Mouse (Mus musculus) MEL (cell line): ENCODE results near the gene Fank1. TPM values are rescaled to one million over a fixed set of nuclear protein-coding genes. Genes with fewer than 3 reads are reported as not detected.

ENCODE experiments used
- DNase-seq: peaks from one replicate; pipeline ENCODE4 v3.0.0; 2011; ENCODE audit warnings: low read depth, low spot score
- H3K27ac ChIP-seq: 2 replicates; pipeline ENCODE4 v1.5.1; 2012; ENCODE audit warnings: low read depth, mild to moderate bottlenecking, control low read depth, low read length, moderate library complexity; ENCODE audit not compliant: control insufficient read depth
- H3K27me3 ChIP-seq, 2 experiments: fragments of 150-350 bp in 1 of 2; sonication (generic) in 1 of 2; 2 replicates each; pipeline ENCODE4 v1.6.1; 2012; ENCODE audit warnings: low read length in 2 of 2, mild to moderate bottlenecking in 2 of 2, improper control_type of control experiment in 1 of 2, moderate library complexity in 1 of 2; ENCODE audit not compliant: insufficient read depth in 2 of 2, control insufficient read depth in 1 of 2
- H3K36me3 ChIP-seq, 2 experiments: 2 replicates each; pipeline ENCODE4 v1.6.1; 2012 to 2014; ENCODE audit warnings: low read length in 2 of 2, improper control_type of control experiment in 1 of 2, inconsistent platforms in 1 of 2, mild to moderate bottlenecking in 1 of 2; ENCODE audit not compliant: insufficient read depth in 2 of 2, control insufficient read depth in 1 of 2
- H3K4me1 ChIP-seq, 2 experiments: fragments of 150-350 bp in 1 of 2; sonication (generic) in 1 of 2; 2 replicates each; pipeline ENCODE4 v1.6.1; 2012; ENCODE audit warnings: low read length in 2 of 2, improper control_type of control experiment in 1 of 2, mild to moderate bottlenecking in 1 of 2; ENCODE audit not compliant: insufficient read depth in 2 of 2, control insufficient read depth in 1 of 2
- H3K4me3 ChIP-seq, 2 experiments: fragments of 150-350 bp in 1 of 2; sonication (generic) in 1 of 2; 2 replicates each; pipeline ENCODE4 v1.5.1; 2012; ENCODE audit warnings: low read depth in 2 of 2, low read length in 2 of 2, mild to moderate bottlenecking in 2 of 2, moderate library complexity in 2 of 2, control low read depth in 1 of 2, improper control_type of control experiment in 1 of 2; ENCODE audit not compliant: control insufficient read depth in 1 of 2, insufficient read depth in 1 of 2
- H3K79me2 ChIP-seq: 2 replicates; pipeline ENCODE4 v1.6.1; 2012; ENCODE audit warnings: mild to moderate bottlenecking, low read length, moderate library complexity; ENCODE audit not compliant: control insufficient read depth, poor library complexity, insufficient read depth
- H3K9ac ChIP-seq: 2 replicates; pipeline ENCODE4 v1.6.1; 2012; ENCODE audit warnings: low read depth, mild to moderate bottlenecking, control low read depth, low read length, moderate library complexity; ENCODE audit not compliant: control insufficient read depth, poor library complexity, severe bottlenecking
- H3K9me3 ChIP-seq: fragments of 150-350 bp; sonication (generic); replicated peaks from 2 replicates; pipeline ENCODE4 v1.6.1; 2012; ENCODE audit warnings: mild to moderate bottlenecking, low read length, improper control_type of control experiment, moderate library complexity; ENCODE audit not compliant: insufficient read depth
- BHLHE40 ChIP-seq: IDR thresholded peaks from 2 replicates; pipeline ENCODE4 v1.6.1; 2012; ENCODE audit warnings: low read depth, mild to moderate bottlenecking, inconsistent platforms, low read length, improper control_type of control experiment, borderline replicate concordance
- CHD2 ChIP-seq: IDR thresholded peaks from 2 replicates; pipeline ENCODE4 v1.6.1; 2011; ENCODE audit warnings: low read length, improper control_type of control experiment
- E2F4 ChIP-seq: IDR thresholded peaks from 2 replicates; pipeline ENCODE4 v1.6.1; 2011; ENCODE audit warnings: low read depth, low read length, improper control_type of control experiment, borderline replicate concordance
- EP300 ChIP-seq, 2 experiments: IDR thresholded peaks; 2 replicates each; pipeline ENCODE4 v1.6.1; 2011; ENCODE audit warnings: improper control_type of control experiment in 2 of 2, low read length in 2 of 2, low read depth in 1 of 2, mild to moderate bottlenecking in 1 of 2
- ETS1 ChIP-seq: IDR thresholded peaks from 2 replicates; pipeline ENCODE4 v1.6.1; 2012; ENCODE audit warnings: low read depth, mild to moderate bottlenecking, inconsistent platforms, low read length, improper control_type of control experiment, moderate library complexity
- GATA1 ChIP-seq: IDR thresholded peaks from 2 replicates; pipeline ENCODE4 v1.6.1; 2011; ENCODE audit warnings: low read depth, low read length, improper control_type of control experiment
- JUND ChIP-seq: IDR thresholded peaks from 2 replicates; pipeline ENCODE4 v1.6.1; 2011; ENCODE audit warnings: low read depth, mild to moderate bottlenecking, improper control_type of control experiment, low read length
- KAT2A ChIP-seq: conservative IDR thresholded peaks from 2 replicates; pipeline ENCODE4 v1.6.1; 2012; ENCODE audit warnings: low read depth, low read length, improper control_type of control experiment, inconsistent platforms
- MAX ChIP-seq: IDR thresholded peaks from 2 replicates; pipeline ENCODE4 v1.6.1; 2011; ENCODE audit warnings: low read length, improper control_type of control experiment
- MAZ ChIP-seq: IDR thresholded peaks from 2 replicates; pipeline ENCODE4 v1.6.1; 2012; ENCODE audit warnings: low read depth, mild to moderate bottlenecking, inconsistent platforms, low read length, improper control_type of control experiment
- MEF2A ChIP-seq: IDR thresholded peaks from 2 replicates; pipeline ENCODE4 v1.6.1; 2014; ENCODE audit warnings: low read depth, mild to moderate bottlenecking, inconsistent platforms, low read length, improper control_type of control experiment; ENCODE audit not compliant: poor library complexity, insufficient replicate concordance, severe bottlenecking; ENCODE audit errors: extremely low read depth
- MXI1 ChIP-seq: IDR thresholded peaks from 2 replicates; pipeline ENCODE4 v1.6.1; 2011; ENCODE audit warnings: mild to moderate bottlenecking, low read depth, low read length, improper control_type of control experiment
- POLR2AphosphoS2 ChIP-seq: IDR thresholded peaks from 2 replicates; pipeline ENCODE4 v1.6.1; 2011; ENCODE audit warnings: low read length, improper control_type of control experiment
- POLR2AphosphoS5 ChIP-seq: IDR thresholded peaks from 2 replicates; pipeline ENCODE4 v1.6.1; 2012; ENCODE audit warnings: low read depth, borderline replicate concordance, mild to moderate bottlenecking, inconsistent platforms, low read length, moderate library complexity, mixed read lengths
- RAD21 ChIP-seq: IDR thresholded peaks from 2 replicates; pipeline ENCODE4 v1.6.1; 2011; ENCODE audit warnings: mild to moderate bottlenecking, low read depth, low read length, improper control_type of control experiment
- RCOR1 ChIP-seq: IDR thresholded peaks from 2 replicates; pipeline ENCODE4 v1.6.1; 2012; ENCODE audit warnings: low read depth, mild to moderate bottlenecking, inconsistent platforms, low read length, improper control_type of control experiment
- SIN3A ChIP-seq: IDR thresholded peaks from 2 replicates; pipeline ENCODE4 v1.6.1; 2012; ENCODE audit warnings: low read length, improper control_type of control experiment, inconsistent platforms
- SMC3 ChIP-seq: IDR thresholded peaks from 2 replicates; pipeline ENCODE4 v1.6.1; 2011; ENCODE audit warnings: low read depth, low read length, improper control_type of control experiment
- TAL1 ChIP-seq: IDR thresholded peaks from 2 replicates; pipeline ENCODE4 v1.6.1; 2012; ENCODE audit warnings: mild to moderate bottlenecking, inconsistent platforms, low read length, moderate library complexity, mixed read lengths
- TBP ChIP-seq: IDR thresholded peaks from 2 replicates; pipeline ENCODE4 v1.8.0; 2011; ENCODE audit warnings: low read depth, low read length, improper control_type of control experiment
- USF1 ChIP-seq: IDR thresholded peaks from 2 replicates; pipeline ENCODE4 v1.6.1; 2014; ENCODE audit warnings: low read depth, mild to moderate bottlenecking, inconsistent platforms, low read length, improper control_type of control experiment, moderate library complexity
- ZC3H11A ChIP-seq: IDR thresholded peaks from 2 replicates; pipeline ENCODE4 v1.6.1; 2012; ENCODE audit warnings: low read depth, mild to moderate bottlenecking, inconsistent platforms, low read length, improper control_type of control experiment
- ZKSCAN1 ChIP-seq: IDR thresholded peaks from 2 replicates; pipeline ENCODE4 v1.6.1; 2012; ENCODE audit warnings: low read depth, mild to moderate bottlenecking, inconsistent platforms, low read length, improper control_type of control experiment, moderate library complexity
- ZMIZ1 ChIP-seq: IDR thresholded peaks from 2 replicates; pipeline ENCODE4 v1.6.1; 2012; ENCODE audit warnings: low read depth, mild to moderate bottlenecking, inconsistent platforms, low read length, improper control_type of control experiment, moderate library complexity
- ZNF384 ChIP-seq: IDR thresholded peaks from 2 replicates; pipeline ENCODE4 v1.6.1; 2012; ENCODE audit warnings: low read depth, mild to moderate bottlenecking, inconsistent platforms, low read length, improper control_type of control experiment
- polyA plus RNA-seq, 2 experiments: library from polyadenylated mRNA; stranded (reverse) in 1 of 2; unstranded in 1 of 2; fragments of >175 nt in 1 of 2; fragments of >200 nt in 1 of 2; gene quantifications; 2 replicates each; pipeline versions ENCODE4 v1.2.1 to v1.2.4; 2012; ENCODE audit warnings: low replicate concordance in 2 of 2, low read depth in 1 of 2; ENCODE audit not compliant: insufficient read length in 2 of 2, insufficient read depth in 1 of 2, missing spikeins in 1 of 2
- total RNA-seq: library from RNA; depleted of rRNA; stranded (reverse); fragments of 300-350 nt; gene quantifications from 2 replicates; pipeline ENCODE4 v1.2.3, GENCODE M21; 2012

The Fank1 gene
- total and polyA plus RNA-seq, 3 experiments: 0.17 to 1.8 TPM; not detected in 1

DNA sequence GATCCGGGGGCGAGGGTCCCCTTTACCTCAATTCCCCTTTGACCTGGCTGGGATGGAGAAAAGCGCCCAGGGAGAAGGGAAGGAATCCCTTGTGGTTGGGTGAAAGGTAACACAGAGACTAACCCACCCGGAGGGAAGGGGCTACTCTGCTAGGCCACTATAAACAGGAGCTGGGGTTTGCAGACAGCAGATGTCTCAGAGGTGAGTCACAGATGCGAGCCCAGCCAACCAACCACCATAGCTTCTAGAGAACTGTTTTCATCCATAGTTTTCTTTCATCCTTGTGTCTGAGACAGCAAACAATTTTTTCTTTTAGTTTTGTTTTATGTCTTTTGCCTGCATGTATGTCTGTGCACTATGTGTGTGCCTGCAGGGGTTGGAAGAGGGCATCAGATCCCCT lies 23.3 kb downstream of the Fank1 start:
- TF ChIP-seq SMC3: no peak
- TF ChIP-seq ZNF384: no peak
- TF ChIP-seq BHLHE40: no peak
- no peak for TF ChIP-seq POLR2AphosphoS2
- no peak for TF ChIP-seq KAT2A
- TF ChIP-seq MAZ: no peak
- no peak for TF ChIP-seq E2F4
- TF ChIP-seq RAD21: no peak
- TF ChIP-seq CHD2: no peak
- no peak for TF ChIP-seq RCOR1
- no peak for TF ChIP-seq MEF2A
- no peak for TF ChIP-seq JUND
- TF ChIP-seq POLR2AphosphoS5: no peak
- TF ChIP-seq ZMIZ1: no peak
- TF ChIP-seq USF1: no peak
- no peak for TF ChIP-seq MAX
- no peak for TF ChIP-seq SIN3A
- Histone ChIP-seq H3K27me3 (no peaks in the 10 kb centered on the region), H3K79me2 (no peaks in the 10 kb centered on the region), H3K4me3 (no peak overlapping the region), H3K4me1 (no peaks in the 10 kb centered on the region), H3K9me3 (no peaks in the 10 kb centered on the region), H3K27ac (no peak overlapping the region), H3K36me3 (no peaks in the 10 kb centered on the region), H3K9ac (no peak overlapping the region)
- DNase-seq: no peak

GRCm38 (mm10) chr7:133801823-133802222 lies 25.2 kb downstream of the Fank1 start:
- Histone ChIP-seq H3K9me3 (no peaks in the 10 kb centered on the region), H3K27ac (no peak overlapping the region), H3K9ac (no peak overlapping the region), H3K4me1 (no peaks in the 10 kb centered on the region), H3K4me3 (no peak overlapping the region), H3K36me3 (no peaks in the 10 kb centered on the region), H3K79me2 (no peaks in the 10 kb centered on the region), H3K27me3 (no peaks in the 10 kb centered on the region)
- no peak for DNase-seq
- TF ChIP-seq TAL1 (no peak), ZKSCAN1 (no peak), ZC3H11A (no peak), GATA1 (no peak), EP300 (IDR thresholded peaks at IDR 0.05; ENCODE audit: low read depth in 1 of 2, low read length in 2 of 2) (no peak), TBP (no peak), SIN3A (no peak), MXI1 (no peak), USF1 (no peak), ETS1 (no peak)
